Mouse (Mus musculus) lung, adult 2 months (tissue): ENCODE measurements around the gene Hyal3.

ENCODE experiments used
- CTCF ChIP-seq: fragments of 200-500 bp; IDR thresholded peaks from 2 replicates; pipeline ENCODE4 v1.5.1; 2011; ENCODE audit warnings: mild to moderate bottlenecking, low read length, control low read depth; ENCODE audit not compliant: insufficient read depth
- POLR2A ChIP-seq: fragments of 200-500 bp; IDR thresholded peaks from 2 replicates; pipeline ENCODE4 v1.6.1; 2011; ENCODE audit warnings: low read depth, mild to moderate bottlenecking, control low read depth, low read length, borderline replicate concordance; ENCODE audit errors: extremely low read depth

DNA sequence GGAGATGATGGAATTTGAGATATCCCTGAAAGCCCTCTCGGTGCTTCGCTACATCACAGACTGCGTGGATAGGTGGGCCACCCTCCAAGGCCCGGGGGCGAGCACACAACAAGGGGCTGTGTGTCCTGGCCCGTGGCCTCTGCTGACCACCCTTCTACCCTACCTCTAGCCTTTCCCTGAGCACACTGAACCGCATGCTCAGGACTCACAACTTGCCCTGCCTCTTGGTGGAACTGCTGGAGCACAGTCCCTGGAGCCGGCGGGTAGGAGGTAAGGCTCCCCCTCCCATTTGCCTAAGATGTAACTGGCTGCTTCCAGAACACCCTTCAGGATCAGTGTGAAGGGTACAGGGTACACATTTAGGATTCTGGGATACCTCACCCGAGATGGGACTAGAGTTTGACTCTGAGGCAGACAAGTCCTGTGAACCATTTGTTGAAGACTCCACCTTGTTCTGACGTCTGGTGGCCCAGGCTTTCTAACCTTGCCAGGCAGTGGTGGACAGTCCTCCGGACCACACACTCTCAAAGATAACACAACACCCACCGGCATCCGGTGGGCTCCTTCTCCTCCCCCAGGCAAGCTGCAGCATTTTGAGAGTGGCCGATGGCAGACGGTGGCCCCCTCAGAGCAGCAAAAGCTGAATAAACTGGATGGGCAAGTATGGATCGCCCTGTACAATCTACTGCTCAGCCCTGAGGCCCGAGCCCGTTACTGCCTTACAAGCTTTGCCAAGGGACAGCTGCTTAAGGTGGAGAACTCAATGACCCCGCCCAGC lies 31.1 kb upstream of the Hyal3 start:
- TF ChIP-seq CTCF (no peak), POLR2A (no peak)
